Mouse (Mus musculus): ENCODE results near the gene Kcnab1.
A peak's percentile ranks its signal among the peaks of the same experiment; 100 is the strongest.

Kcnab1 gene

GRCm38 (mm10) chr3:65108945-65109921, at the start of gene Kcnab1:
TSS of gene Kcnab1 (plus strand) at chr3:65109384.
- peak; percentile 84 for ATAC-seq (ENCODE audit: low TSS enrichment)

GRCm38 (mm10) chr3:65088295-65088694, 20.9 kb upstream of the Kcnab1 start:
- ATAC-seq (ENCODE audit: low TSS enrichment): no peak

GRCm38 (mm10) chr3:65104117-65104516, 5.1 kb upstream of the Kcnab1 start:
- no peak for ATAC-seq (ENCODE audit: low TSS enrichment)

- ATAC-seq (ENCODE audit: low TSS enrichment): peak; percentile 18; the same call in 1 of the 2 replicates
Measured at GRCm38 (mm10) chr3:65110190-65110589, 1.0 kb downstream of the Kcnab1 start.

GRCm38 (mm10) chr3:65111176-65111575, 2.0 kb downstream of the Kcnab1 start:
- no peak for ATAC-seq (ENCODE audit: low TSS enrichment)

- peak; percentile 79 for ATAC-seq (ENCODE audit: low TSS enrichment)
Measured at GRCm38 (mm10) chr3:65115164-65115563, 6.0 kb downstream of the Kcnab1 start.

GRCm38 (mm10) chr3:65116958-65117357, 7.8 kb downstream of the Kcnab1 start:
- ATAC-seq (ENCODE audit: low TSS enrichment): peak; percentile 51

- peak; percentile 53 for ATAC-seq (ENCODE audit: low TSS enrichment)
Measured at GRCm38 (mm10) chr3:65117365-65117764, 8.2 kb downstream of the Kcnab1 start.

- peak; percentile 96 for ATAC-seq (ENCODE audit: low TSS enrichment)
Measured at GRCm38 (mm10) chr3:65124975-65125374, 15.8 kb downstream of the Kcnab1 start.

GRCm38 (mm10) chr3:65129625-65130024, 20.4 kb downstream of the Kcnab1 start:
- ATAC-seq (ENCODE audit: low TSS enrichment): no peak

- no peak for ATAC-seq (ENCODE audit: low TSS enrichment)
Measured at GRCm38 (mm10) chr3:65134931-65135330, 25.7 kb downstream of the Kcnab1 start.

GRCm38 (mm10) chr3:65136897-65137296, 27.7 kb downstream of the Kcnab1 start:
- ATAC-seq (ENCODE audit: low TSS enrichment): no peak

- ATAC-seq (ENCODE audit: low TSS enrichment): no peak
Measured at GRCm38 (mm10) chr3:65138739-65139138, 29.6 kb downstream of the Kcnab1 start.

- ATAC-seq (ENCODE audit: low TSS enrichment): no peak
Measured at GRCm38 (mm10) chr3:65145152-65145551, 36.0 kb downstream of the Kcnab1 start.

- ATAC-seq (ENCODE audit: low TSS enrichment): no peak
Measured at GRCm38 (mm10) chr3:65151808-65152207, 42.6 kb downstream of the Kcnab1 start.

- ATAC-seq (ENCODE audit: low TSS enrichment): no peak
Measured at GRCm38 (mm10) chr3:65172964-65173363, 63.8 kb downstream of the Kcnab1 start.

- ATAC-seq (ENCODE audit: low TSS enrichment): peak; percentile 90
Measured at GRCm38 (mm10) chr3:65174564-65174963, 65.4 kb downstream of the Kcnab1 start.

GRCm38 (mm10) chr3:65175819-65176218, 66.6 kb downstream of the Kcnab1 start:
- peak; percentile 78 for ATAC-seq (ENCODE audit: low TSS enrichment)

- no peak for ATAC-seq (ENCODE audit: low TSS enrichment)
Measured at GRCm38 (mm10) chr3:65176846-65177245, 67.7 kb downstream of the Kcnab1 start.

- peak; percentile 96 for ATAC-seq (ENCODE audit: low TSS enrichment)
Measured at GRCm38 (mm10) chr3:65187833-65188698, 78.9 kb downstream of the Kcnab1 start.

GRCm38 (mm10) chr3:65200611-65201010, 91.4 kb downstream of the Kcnab1 start:
- ATAC-seq (ENCODE audit: low TSS enrichment): no peak

All from frontal cortex, adult (tissue).